Mouse (Mus musculus) midbrain, embryonic 15.5 days (tissue): ENCODE data around the gene Amt. TPM values are rescaled to one million over a fixed set of nuclear protein-coding genes. Genes with fewer than 3 reads are reported as not detected.
"Not testable (repeated sequence)": the region's sequence is repeated elsewhere in the genome, so short reads cannot be mapped to it uniquely, and the experiment has no call there.

Source experiments
- ATAC-seq: fragments of 200-750 bp; cut with Nextera tagmentation; replicated peaks from 2 replicates; pipeline ENCODE4 v1.8.0; 2017; ENCODE audit warnings: moderate TSS enrichment
- H3K27ac ChIP-seq: fragments of 300-500 bp; sonication (generic); 2 replicates; pipeline ENCODE4 v1.5.1; 2015; ENCODE audit warnings: mild to moderate bottlenecking, inconsistent platforms
- H3K27me3 ChIP-seq: fragments of 300-500 bp; sonication (generic); replicated peaks from 2 replicates; pipeline ENCODE4 v1.6.1; 2015; ENCODE audit warnings: inconsistent platforms
- H3K36me3 ChIP-seq: fragments of 300-500 bp; sonication (generic); replicated peaks from 2 replicates; pipeline ENCODE4 v1.6.1; 2015; ENCODE audit warnings: inconsistent platforms
- H3K4me1 ChIP-seq: fragments of 300-500 bp; sonication (generic); 2 replicates; pipeline ENCODE4 v1.6.1; 2015; ENCODE audit warnings: inconsistent platforms
- H3K4me2 ChIP-seq: fragments of 300-500 bp; sonication (generic); 2 replicates; pipeline ENCODE4 v1.6.1; 2015; ENCODE audit warnings: inconsistent platforms, mild to moderate bottlenecking, moderate library complexity
- H3K4me3 ChIP-seq: fragments of 300-500 bp; sonication (generic); 2 replicates; pipeline ENCODE4 v1.5.1; 2015; ENCODE audit warnings: mild to moderate bottlenecking, inconsistent platforms
- H3K9ac ChIP-seq: fragments of 300-500 bp; sonication (generic); 2 replicates; pipeline ENCODE4 v1.6.1; 2015; ENCODE audit warnings: mild to moderate bottlenecking, inconsistent platforms
- H3K9me3 ChIP-seq: fragments of 300-500 bp; sonication (generic); 2 replicates; pipeline ENCODE4 v1.6.1; 2016; ENCODE audit warnings: inconsistent platforms
- whole genome bisulfite sequencing: fragments of 180-500 bp; shearing (Covaris S2); methylation state at CpG from one replicate; pipeline ENCODE4 v1.1.7; 2015; ENCODE audit warnings: mixed read lengths; 5-methylcytosine and 5-hydroxymethylcytosine counted together
- polyA plus RNA-seq: library from polyadenylated mRNA; unstranded; fragments of >200 nt; fragmentation: Nextera tagmentation; extraction: Ambion mirVana; gene quantifications from 2 replicates; pipeline ENCODE4 v1.2.1, GENCODE M21; 2015

The Amt gene
- polyA plus RNA-seq, 1 experiment from 2014 or later: 32.1 TPM

DNA sequence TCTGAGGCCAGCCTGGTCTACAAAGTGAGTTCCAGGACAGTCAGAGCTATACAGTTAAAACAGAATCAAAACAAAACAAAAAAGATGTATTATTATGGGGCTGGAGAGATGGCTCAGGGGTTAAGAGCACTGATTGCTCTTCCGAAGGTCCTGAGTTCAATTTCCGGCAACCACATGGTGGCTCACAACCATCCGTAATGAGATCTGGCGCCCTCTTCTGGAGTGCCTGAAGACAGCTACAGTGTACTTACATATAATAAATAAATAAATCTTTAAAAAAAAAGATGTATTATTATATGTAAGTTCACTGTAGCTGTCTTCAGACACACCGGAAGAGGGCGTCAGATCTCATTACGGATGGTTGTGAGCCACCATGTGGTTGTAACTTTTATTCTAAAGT lies 25.4 kb downstream of the Amt start:
- 89% methylated on average over 7 of the region's 7 CpGs for WGBS
- H3K27ac ChIP-seq, H3K4me2 ChIP-seq: not testable (repeated sequence)

DNA sequence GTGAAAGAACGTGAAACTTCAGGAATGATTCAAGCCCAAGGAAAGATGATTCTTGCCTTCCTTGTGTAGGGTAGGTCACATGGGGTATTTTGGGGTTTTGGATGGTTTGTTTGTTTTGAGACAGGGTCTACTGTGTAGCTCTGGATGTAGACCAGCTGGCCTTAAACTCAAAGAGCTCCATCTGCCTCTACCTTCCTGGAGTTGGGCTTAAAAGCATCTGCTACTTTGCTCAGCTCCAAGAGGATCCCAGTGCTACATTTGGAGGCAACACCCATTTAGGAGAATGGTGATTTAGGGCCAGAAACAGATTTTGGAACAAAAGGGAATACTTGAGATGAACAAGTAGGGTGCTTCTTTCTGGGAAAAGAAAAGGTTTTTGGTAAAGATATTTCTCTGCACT lies 28.1 kb downstream of the Amt start:
- Histone ChIP-seq H3K4me1 (no peaks in the 10 kb centered on the region), H3K4me3 (no peak overlapping the region), H3K27ac (no peak overlapping the region), H3K4me2 (no peak overlapping the region), H3K9ac (no peak overlapping the region), H3K27me3 (no peaks in the 10 kb centered on the region), H3K9me3 (no peaks in the 10 kb centered on the region), H3K36me3 (peaks cover 8% of the 10 kb centered on the region; the same call in 1 of the 2 replicates)
- WGBS: 86% methylated on average over 1 of the region's 1 CpGs
- no peak for ATAC-seq

More for the DNA sequence above, 25.4 kb downstream of the Amt start:
- not testable (repeated sequence) for H3K9me3 ChIP-seq, H3K9ac ChIP-seq, H3K36me3 ChIP-seq, H3K4me3 ChIP-seq, H3K4me1 ChIP-seq, ATAC-seq, H3K27me3 ChIP-seq

DNA sequence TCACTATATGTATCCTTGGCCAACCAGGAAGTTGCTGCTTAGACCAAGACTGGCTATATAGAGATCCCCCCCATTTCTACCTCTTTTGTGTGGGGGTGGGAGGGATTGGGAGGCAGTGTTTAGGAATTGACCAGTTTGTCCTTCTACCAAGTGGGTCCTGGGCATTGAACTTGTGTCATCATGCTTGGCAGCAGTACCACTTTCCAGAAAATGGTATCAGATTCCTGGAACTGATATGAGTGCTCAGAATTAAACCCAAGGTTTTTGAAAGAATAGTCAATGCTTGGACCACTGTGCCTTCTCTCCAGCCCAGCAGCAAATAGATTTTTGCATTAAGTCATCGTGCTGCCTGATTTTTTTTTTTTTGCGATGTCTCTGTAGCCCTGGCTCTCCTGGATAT lies 29.2 kb downstream of the Amt start:
- ATAC-seq: no peak
- H3K4me1 ChIP-seq: no peaks in the 10 kb centered on the region
- no peak overlapping the region for H3K27ac ChIP-seq
- peaks cover 8% of the 10 kb centered on the region; the same call in 1 of the 2 replicates for H3K36me3 ChIP-seq
- H3K9me3 ChIP-seq: no peaks in the 10 kb centered on the region
- WGBS: 97% methylated on average over 2 of the region's 2 CpGs
- no peak overlapping the region for H3K9ac ChIP-seq
- H3K4me2 ChIP-seq: no peak overlapping the region
- H3K4me3 ChIP-seq: no peak overlapping the region
- no peaks in the 10 kb centered on the region for H3K27me3 ChIP-seq

- Histone ChIP-seq H3K27ac (peak overlapping the region; percentile 88), H3K36me3 (peaks cover 19% of the 10 kb centered on the region; the same call in 1 of the 2 replicates), H3K4me3 (no peak overlapping the region), H3K4me1 (peaks cover 21% of the 10 kb centered on the region), H3K9me3 (no peaks in the 10 kb centered on the region), H3K9ac (no peak overlapping the region), H3K27me3 (no peaks in the 10 kb centered on the region), H3K4me2 (peak overlapping the region; percentile 75)
- ATAC-seq: no peak; the same call in 1 of the 2 replicates
- WGBS: 72% methylated on average over 10 of the region's 10 CpGs
Observed at GRCm38 (mm10) chr9:108337848-108338550, 41.3 kb downstream of the Amt start.

DNA sequence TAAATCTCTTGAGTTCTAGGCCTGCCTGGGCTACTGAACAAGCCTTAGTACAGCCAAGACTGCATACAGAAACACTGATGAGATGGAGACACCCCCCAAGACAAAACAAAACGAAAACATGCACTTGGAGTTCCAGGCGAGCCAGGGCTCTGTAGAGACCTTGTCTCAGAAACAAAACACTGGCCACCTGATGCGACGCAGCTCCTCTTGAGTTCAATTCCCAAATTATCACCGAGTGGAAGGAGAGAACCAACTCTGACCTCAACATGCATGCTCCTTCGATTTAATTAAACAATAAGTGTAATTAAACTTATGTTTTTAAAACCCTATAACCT lies 41.9 kb downstream of the Amt start:
- WGBS: 33% methylated on average over 6 of the region's 6 CpGs
- Histone ChIP-seq H3K4me3 (peak overlapping the region; percentile 66), H3K36me3 (peaks cover 19% of the 10 kb centered on the region; the same call in 1 of the 2 replicates), H3K9ac (peak overlapping the region; percentile 80; the same call in 1 of the 2 replicates), H3K9me3 (no peaks in the 10 kb centered on the region), H3K27me3 (no peaks in the 10 kb centered on the region), H3K27ac (peak overlapping the region; percentile 88), H3K4me1 (peaks cover 21% of the 10 kb centered on the region), H3K4me2 (peak overlapping the region; percentile 75)
- ATAC-seq: no peak; the same call in 1 of the 2 replicates

GRCm38 (mm10) chr9:108338886-108339781 lies 42.5 kb downstream of the Amt start, which contains the start of gene Gpx1:
Gene Gpx1 (plus strand): TSS chr9:108338903.
- H3K27ac ChIP-seq: peak within 1 kb of the TSS; percentile 88
- no peaks in the 10 kb centered on the region for H3K27me3 ChIP-seq
- H3K4me3 ChIP-seq: peak within 1 kb of the TSS; percentile 66
- peak within 1 kb of the TSS; percentile 75 for H3K4me2 ChIP-seq
- H3K9ac ChIP-seq: peak within 1 kb of the TSS; percentile 80
- H3K4me1 ChIP-seq: peaks cover 21% of the 10 kb centered on the region
- WGBS: under 1% methylated on average over 49 of the region's 49 CpGs
- H3K36me3 ChIP-seq: peaks cover 16% of the 10 kb centered on the region; the same call in 1 of the 2 replicates
- peak; percentile 96 for ATAC-seq
- H3K9me3 ChIP-seq: no peaks in the 10 kb centered on the region

DNA sequence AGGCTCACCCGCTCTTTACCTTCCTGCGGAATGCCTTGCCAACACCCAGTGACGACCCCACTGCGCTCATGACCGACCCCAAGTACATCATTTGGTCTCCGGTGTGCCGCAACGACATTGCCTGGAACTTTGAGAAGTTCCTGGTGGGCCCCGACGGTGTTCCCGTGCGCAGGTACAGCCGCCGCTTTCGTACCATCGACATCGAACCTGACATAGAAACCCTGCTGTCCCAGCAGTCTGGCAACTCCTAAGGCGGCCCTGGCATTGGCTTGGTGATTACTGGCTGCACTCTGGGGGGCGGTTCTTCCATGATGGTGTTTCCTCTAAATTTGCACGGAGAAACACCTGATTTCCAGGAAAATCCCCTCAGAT lies 43.2 kb downstream of the Amt start:
- no peak for ATAC-seq
- H3K4me1 ChIP-seq: peaks cover 21% of the 10 kb centered on the region
- H3K9ac ChIP-seq: peak overlapping the region; percentile 80
- WGBS: 18% methylated on average over 20 of the region's 20 CpGs
- H3K4me2 ChIP-seq: peak overlapping the region; percentile 75
- H3K9me3 ChIP-seq: no peaks in the 10 kb centered on the region
- H3K4me3 ChIP-seq: peak overlapping the region; percentile 66
- peaks cover 9% of the 10 kb centered on the region; the same call in 1 of the 2 replicates for H3K36me3 ChIP-seq
- H3K27me3 ChIP-seq: no peaks in the 10 kb centered on the region
- H3K27ac ChIP-seq: peak overlapping the region; percentile 88

DNA sequence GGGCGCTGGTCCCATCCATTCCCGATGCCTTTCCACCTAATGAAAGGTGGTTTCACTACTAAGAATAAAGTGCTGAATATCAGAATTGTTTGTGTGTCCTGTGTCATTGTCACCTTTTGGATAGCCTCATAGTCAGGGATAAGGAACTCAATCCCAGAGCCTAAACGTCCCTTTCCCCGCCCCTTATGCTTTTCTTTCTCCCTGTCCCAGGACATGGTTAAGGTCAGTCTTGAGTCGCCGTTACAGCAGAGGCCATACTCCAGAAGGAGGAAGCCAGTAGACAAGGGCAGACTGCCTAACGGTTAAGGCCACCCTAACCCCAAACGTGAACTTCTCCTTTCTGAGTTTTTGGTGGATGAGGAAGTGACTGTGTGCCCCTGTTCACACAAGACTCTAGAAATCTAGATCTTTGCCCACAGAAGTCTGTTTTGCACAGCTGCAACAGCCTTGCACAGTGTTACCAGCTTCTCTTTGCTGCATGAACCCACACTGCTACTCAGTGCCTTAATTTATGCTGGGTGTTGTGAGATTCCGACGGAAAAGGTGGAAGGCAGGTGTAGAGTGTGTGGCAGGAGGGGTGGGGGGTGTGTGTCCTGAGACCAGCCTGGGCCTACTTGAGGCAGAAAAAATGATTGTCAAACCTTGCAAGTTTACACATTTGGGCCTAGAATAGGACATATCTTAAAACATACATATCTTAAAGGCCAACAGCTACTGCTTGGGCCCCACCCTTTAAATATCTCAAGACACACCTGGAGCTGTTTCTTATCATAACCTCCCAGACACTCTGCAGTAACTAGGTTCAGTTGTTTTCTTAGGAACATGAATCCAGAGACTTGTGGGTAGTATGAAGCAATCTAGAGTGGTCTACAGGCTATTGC lies 43.8 kb downstream of the Amt start:
- ATAC-seq: no peak
- Histone ChIP-seq H3K4me2 (peak overlapping the region; percentile 75), H3K27ac (no peak overlapping the region), H3K27me3 (no peaks in the 10 kb centered on the region), H3K4me3 (peak overlapping the region; percentile 66), H3K9me3 (no peaks in the 10 kb centered on the region), H3K4me1 (peaks cover 21% of the 10 kb centered on the region), H3K9ac (peak overlapping the region; percentile 80; the same call in 1 of the 2 replicates), H3K36me3 (peaks cover 3% of the 10 kb centered on the region; the same call in 1 of the 2 replicates)
- WGBS: 76% methylated on average over 10 of the region's 10 CpGs

GRCm38 (mm10) chr9:108341139-108341475 lies 44.5 kb downstream of the Amt start:
- WGBS: 92% methylated on average over 5 of the region's 5 CpGs
- Histone ChIP-seq H3K27me3 (no peaks in the 10 kb centered on the region), H3K4me2 (no peak overlapping the region), H3K9me3 (no peaks in the 10 kb centered on the region), H3K4me1 (peaks cover 24% of the 10 kb centered on the region), H3K27ac (no peak overlapping the region), H3K36me3 (0 out of 2 replicates have a peak, but pooled peaks cover 2% of the 10 kb centered on the region), H3K9ac (no peak overlapping the region), H3K4me3 (no peak overlapping the region)
- no peak for ATAC-seq

DNA sequence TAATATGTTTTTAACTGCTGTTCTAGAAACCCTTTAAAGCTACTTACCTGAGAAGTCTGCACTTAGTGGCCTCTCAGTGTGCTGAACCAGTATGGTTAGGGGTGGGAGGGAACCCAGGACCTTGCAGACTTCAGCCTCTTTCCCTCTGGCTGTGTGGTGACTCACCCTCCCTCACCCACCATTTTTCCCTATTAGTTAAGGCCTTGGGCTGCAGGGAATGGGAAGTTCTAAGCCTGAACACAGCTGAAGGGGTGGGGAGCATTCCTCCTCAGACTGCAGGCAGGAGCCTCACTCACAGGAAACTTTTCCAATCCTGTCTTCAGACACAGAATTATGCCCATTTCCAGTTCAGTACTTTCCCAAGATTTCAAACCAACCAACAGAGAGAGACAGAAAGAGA lies 45.1 kb downstream of the Amt start:
- ATAC-seq: no peak
- H3K9ac ChIP-seq: no peak overlapping the region
- H3K4me3 ChIP-seq: no peak overlapping the region
- no peaks in the 10 kb centered on the region for H3K9me3 ChIP-seq
- H3K27ac ChIP-seq: no peak overlapping the region
- H3K36me3 ChIP-seq: no peaks in the 10 kb centered on the region
- peaks cover 28% of the 10 kb centered on the region for H3K4me1 ChIP-seq
- no peak overlapping the region for H3K4me2 ChIP-seq
- no peaks in the 10 kb centered on the region for H3K27me3 ChIP-seq

- Histone ChIP-seq H3K9me3 (no peaks in the 10 kb centered on the region), H3K4me2 (no peak overlapping the region), H3K9ac (no peak overlapping the region), H3K36me3 (no peaks in the 10 kb centered on the region), H3K4me3 (no peak overlapping the region), H3K4me1 (peaks cover 31% of the 10 kb centered on the region), H3K27ac (no peak overlapping the region), H3K27me3 (no peaks in the 10 kb centered on the region)
- ATAC-seq: no peak
- 61% methylated on average over 5 of the region's 5 CpGs for WGBS
Observed at GRCm38 (mm10) chr9:108342301-108342831, 45.7 kb downstream of the Amt start.
